Mouse (Mus musculus): ENCODE measurements around the gene Sprtn. TPM values are rescaled to one million over a fixed set of nuclear protein-coding genes. Genes with fewer than 3 reads are reported as not detected.

Sprtn gene
- polyA plus RNA-seq, 1 experiment from 2014 or later = 6.9 TPM

- H3K4me2 ChIP-seq (replicated peaks; ENCODE audit: low read depth, low read length) = no peak overlapping the region
- H3K27ac ChIP-seq (ENCODE audit: low read length) = no peak overlapping the region
- H3K9ac ChIP-seq (replicated peaks; ENCODE audit: low read depth, low read length) = no peak overlapping the region
- no peak for ATAC-seq (ENCODE audit: insufficient number of reproducible peaks, insufficient read depth, low FRiP score, low read depth)
- WGBS = 84% methylated on average over 17 of the region's 17 CpGs
- peaks cover 50% of the 10 kb centered on the region for H3K36me3 ChIP-seq (ENCODE audit: control insufficient read depth, insufficient read depth, low read length)
- H3K4me3 ChIP-seq (ENCODE audit: low read depth, low read length) = no peak overlapping the region
- H3K9me3 ChIP-seq (ENCODE audit: control insufficient read depth, low read depth, low read length) = no peaks in the 10 kb centered on the region
- H3K27me3 ChIP-seq (ENCODE audit: control insufficient read depth, insufficient read depth, low read length) = no peaks in the 10 kb centered on the region
- H3K4me1 ChIP-seq (ENCODE audit: control insufficient read depth, insufficient read depth, low read length) = no peaks in the 10 kb centered on the region
These were observed 14.5 kb downstream of the Sprtn start for GRCm38 (mm10) chr8:124911938-124912872.

GRCm38 (mm10) chr8:124914061-124914460 is 16.4 kb downstream of the Sprtn start:
- H3K36me3 ChIP-seq (ENCODE audit: control insufficient read depth, insufficient read depth, low read length) = peaks cover 38% of the 10 kb centered on the region

GRCm38 (mm10) chr8:124917741-124918484 is 20.2 kb downstream of the Sprtn start:
- no peak for ATAC-seq (ENCODE audit: insufficient number of reproducible peaks, insufficient read depth, low FRiP score, low read depth)
- Histone ChIP-seq H3K4me2 (replicated peaks; ENCODE audit: low read depth, low read length) (no peak overlapping the region), H3K36me3 (ENCODE audit: control insufficient read depth, insufficient read depth, low read length) (peaks cover 24% of the 10 kb centered on the region), H3K4me1 (ENCODE audit: control insufficient read depth, insufficient read depth, low read length) (peaks cover 9% of the 10 kb centered on the region), H3K27ac (ENCODE audit: low read length) (no peak overlapping the region), H3K9ac (replicated peaks; ENCODE audit: low read depth, low read length) (no peak overlapping the region), H3K27me3 (ENCODE audit: control insufficient read depth, insufficient read depth, low read length) (no peaks in the 10 kb centered on the region), H3K4me3 (ENCODE audit: low read depth, low read length) (no peak overlapping the region), H3K9me3 (ENCODE audit: control insufficient read depth, low read depth, low read length) (no peaks in the 10 kb centered on the region)
- WGBS = 82% methylated on average over 18 of the region's 18 CpGs

More at GRCm38 (mm10) chr8:124914061-124914460, 16.4 kb downstream of the Sprtn start:
- Histone ChIP-seq H3K27me3 (ENCODE audit: control insufficient read depth, insufficient read depth, low read length) (no peaks in the 10 kb centered on the region), H3K27ac (ENCODE audit: low read length) (no peak overlapping the region), H3K4me3 (ENCODE audit: low read depth, low read length) (no peak overlapping the region), H3K4me1 (ENCODE audit: control insufficient read depth, insufficient read depth, low read length) (no peaks in the 10 kb centered on the region), H3K9me3 (ENCODE audit: control insufficient read depth, low read depth, low read length) (no peaks in the 10 kb centered on the region), H3K4me2 (replicated peaks; ENCODE audit: low read depth, low read length) (no peak overlapping the region), H3K9ac (replicated peaks; ENCODE audit: low read depth, low read length) (no peak overlapping the region)
- 99% methylated on average over 5 of the region's 5 CpGs for WGBS
- no peak for ATAC-seq (ENCODE audit: insufficient number of reproducible peaks, insufficient read depth, low FRiP score, low read depth)

GRCm38 (mm10) chr8:124921369-124922279 is 23.9 kb downstream of the Sprtn start:
- Histone ChIP-seq H3K27ac (ENCODE audit: low read length) (no peak overlapping the region), H3K36me3 (ENCODE audit: control insufficient read depth, insufficient read depth, low read length) (no peaks in the 10 kb centered on the region), H3K27me3 (ENCODE audit: control insufficient read depth, insufficient read depth, low read length) (no peaks in the 10 kb centered on the region), H3K9ac (replicated peaks; ENCODE audit: low read depth, low read length) (no peak overlapping the region), H3K4me2 (replicated peaks; ENCODE audit: low read depth, low read length) (no peak overlapping the region), H3K4me3 (ENCODE audit: low read depth, low read length) (no peak overlapping the region), H3K4me1 (ENCODE audit: control insufficient read depth, insufficient read depth, low read length) (peaks cover 14% of the 10 kb centered on the region), H3K9me3 (ENCODE audit: control insufficient read depth, low read depth, low read length) (no peaks in the 10 kb centered on the region)
- peak; percentile 30; the same call in 1 of the 2 replicates for ATAC-seq (ENCODE audit: insufficient number of reproducible peaks, insufficient read depth, low FRiP score, low read depth)
- 54% methylated on average over 18 of the region's 18 CpGs for WGBS

- H3K9me3 ChIP-seq (ENCODE audit: control insufficient read depth, low read depth, low read length) = no peaks in the 10 kb centered on the region
- H3K4me1 ChIP-seq (ENCODE audit: control insufficient read depth, insufficient read depth, low read length) = peaks cover 14% of the 10 kb centered on the region
- H3K4me2 ChIP-seq (replicated peaks; ENCODE audit: low read depth, low read length) = no peak overlapping the region
- WGBS = 77% methylated on average over 11 of the region's 11 CpGs
- H3K4me3 ChIP-seq (ENCODE audit: low read depth, low read length) = no peak overlapping the region
- no peaks in the 10 kb centered on the region for H3K36me3 ChIP-seq (ENCODE audit: control insufficient read depth, insufficient read depth, low read length)
- H3K27me3 ChIP-seq (ENCODE audit: control insufficient read depth, insufficient read depth, low read length) = no peaks in the 10 kb centered on the region
- ATAC-seq (ENCODE audit: insufficient number of reproducible peaks, insufficient read depth, low FRiP score, low read depth) = no peak
- H3K9ac ChIP-seq (replicated peaks; ENCODE audit: low read depth, low read length) = no peak overlapping the region
- H3K27ac ChIP-seq (ENCODE audit: low read length) = no peak overlapping the region
These were observed 24.9 kb downstream of the Sprtn start for GRCm38 (mm10) chr8:124922490-124923089.

GRCm38 (mm10) chr8:124923971-124924652 is 26.4 kb downstream of the Sprtn start:
- no peak overlapping the region for H3K27ac ChIP-seq (ENCODE audit: low read length)
- H3K9me3 ChIP-seq (ENCODE audit: control insufficient read depth, low read depth, low read length) = no peaks in the 10 kb centered on the region
- 88% methylated on average over 15 of the region's 15 CpGs for WGBS
- no peaks in the 10 kb centered on the region for H3K36me3 ChIP-seq (ENCODE audit: control insufficient read depth, insufficient read depth, low read length)
- ATAC-seq (ENCODE audit: insufficient number of reproducible peaks, insufficient read depth, low FRiP score, low read depth) = no peak
- no peak overlapping the region for H3K4me3 ChIP-seq (ENCODE audit: low read depth, low read length)
- no peak overlapping the region for H3K9ac ChIP-seq (replicated peaks; ENCODE audit: low read depth, low read length)
- H3K4me2 ChIP-seq (replicated peaks; ENCODE audit: low read depth, low read length) = no peak overlapping the region
- H3K27me3 ChIP-seq (ENCODE audit: control insufficient read depth, insufficient read depth, low read length) = no peaks in the 10 kb centered on the region
- peaks cover 14% of the 10 kb centered on the region for H3K4me1 ChIP-seq (ENCODE audit: control insufficient read depth, insufficient read depth, low read length)

- Histone ChIP-seq H3K4me1 (ENCODE audit: control insufficient read depth, insufficient read depth, low read length) (peaks cover 14% of the 10 kb centered on the region), H3K4me2 (replicated peaks; ENCODE audit: low read depth, low read length) (no peak overlapping the region), H3K9me3 (ENCODE audit: control insufficient read depth, low read depth, low read length) (no peaks in the 10 kb centered on the region), H3K36me3 (ENCODE audit: control insufficient read depth, insufficient read depth, low read length) (no peaks in the 10 kb centered on the region), H3K27ac (ENCODE audit: low read length) (peak overlapping the region; percentile 18; the same call in 1 of the 2 replicates), H3K27me3 (ENCODE audit: control insufficient read depth, insufficient read depth, low read length) (no peaks in the 10 kb centered on the region), H3K4me3 (ENCODE audit: low read depth, low read length) (no peak overlapping the region), H3K9ac (replicated peaks; ENCODE audit: low read depth, low read length) (no peak overlapping the region)
- WGBS = 56% methylated on average over 14 of the region's 14 CpGs
- ATAC-seq (ENCODE audit: insufficient number of reproducible peaks, insufficient read depth, low FRiP score, low read depth) = no peak
These were observed 28.0 kb downstream of the Sprtn start for GRCm38 (mm10) chr8:124925544-124926266.
